Mouse (Mus musculus) G1E (cell line): ENCODE results near the gene Sdccag8.

Experiments
- CTCF ChIP-seq: IDR thresholded peaks from 2 replicates; pipeline ENCODE4 v1.5.1; 2012; ENCODE audit warnings: low read depth, low read length, inconsistent platforms, mixed read lengths
- POLR2AphosphoS5 ChIP-seq: IDR thresholded peaks from 2 replicates; pipeline ENCODE4 v1.6.1; 2012; ENCODE audit warnings: low read depth, low read length, inconsistent platforms; ENCODE audit not compliant: insufficient replicate concordance

GRCm38 (mm10) chr1:176997254-176997653, 182.8 kb downstream of the Sdccag8 start:
- TF ChIP-seq POLR2AphosphoS5 (no peak), CTCF (no peak)
